Mouse (Mus musculus) embryonic facial prominence, embryonic 10.5 days (tissue): ENCODE data around the gene Sult6b1. TPM values are rescaled to one million over a fixed set of nuclear protein-coding genes. Genes with fewer than 3 reads are reported as not detected.

Experiments used
- DNase-seq: peaks from one replicate; pipeline ENCODE4 v3.0.0-alpha.2; 2017; ENCODE audit warnings: low spot score
- H3K27ac ChIP-seq: fragments of 300-500 bp; sonication (generic); replicated peaks from 2 replicates; pipeline ENCODE4 v1.5.1; 2016; ENCODE audit warnings: mild to moderate bottlenecking
- H3K27me3 ChIP-seq: fragments of 300-500 bp; sonication (generic); replicated peaks from 2 replicates; pipeline ENCODE4 v1.6.1; 2016; ENCODE audit warnings: low read depth, mild to moderate bottlenecking; ENCODE audit not compliant: poor library complexity, severe bottlenecking
- H3K36me3 ChIP-seq: fragments of 300-500 bp; sonication (generic); replicated peaks from 2 replicates; pipeline ENCODE4 v1.6.1; 2016; ENCODE audit warnings: mild to moderate bottlenecking, moderate library complexity
- H3K4me1 ChIP-seq: fragments of 300-500 bp; sonication (generic); 2 replicates; pipeline ENCODE4 v1.6.1; 2016
- H3K4me3 ChIP-seq: fragments of 300-500 bp; sonication (generic); 2 replicates; pipeline ENCODE4 v1.5.1; 2016; ENCODE audit warnings: mild to moderate bottlenecking, moderate library complexity
- H3K9me3 ChIP-seq: fragments of 300-500 bp; sonication (generic); 2 replicates; pipeline ENCODE4 v1.6.1; 2016; ENCODE audit warnings: mild to moderate bottlenecking
- WGBS: fragments of 180-500 bp; shearing (Covaris S2); methylation state at CpG from one replicate; pipeline ENCODE4 v1.1.7; 2016; 5-methylcytosine and 5-hydroxymethylcytosine counted together
- polyA plus RNA-seq: library from polyadenylated mRNA; unstranded; fragments of >200 nt; fragmentation: Nextera tagmentation; extraction: Ambion mirVana; gene quantifications from 2 replicates; pipeline ENCODE4 v1.2.1, GENCODE M21; 2016

Sult6b1 gene
- polyA plus RNA-seq: 0.19 TPM in 1 of 2 replicates, not detected in the other

GRCm38 (mm10) chr17:78906892-78907291 is at the start of gene Sult6b1:
Gene Sult6b1, minus strand, starts transcription at chr17:78906992.
- H3K4me3 ChIP-seq: no peak within 1 kb of the TSS
- H3K9me3 ChIP-seq: no peaks in the 10 kb centered on the region
- peaks cover 5% of the 10 kb centered on the region; the same call in 1 of the 2 replicates for H3K4me1 ChIP-seq
- DNase-seq: no peak
- H3K36me3 ChIP-seq: no peaks in the 10 kb centered on the region
- H3K27me3 ChIP-seq: no peaks in the 10 kb centered on the region
- WGBS: 88% methylated on average over 5 of the region's 5 CpGs
- no peak within 1 kb of the TSS for H3K27ac ChIP-seq

GRCm38 (mm10) chr17:78953240-78953639 is 46.4 kb upstream of the Sult6b1 start:
- H3K27ac ChIP-seq: no peak overlapping the region
- peaks cover 96% of the 10 kb centered on the region for H3K36me3 ChIP-seq
- WGBS: 87% methylated on average over 8 of the region's 8 CpGs
- DNase-seq: no peak
- no peaks in the 10 kb centered on the region for H3K9me3 ChIP-seq
- no peak overlapping the region for H3K4me3 ChIP-seq
- H3K27me3 ChIP-seq: no peaks in the 10 kb centered on the region
- H3K4me1 ChIP-seq: no peaks in the 10 kb centered on the region

DNA sequence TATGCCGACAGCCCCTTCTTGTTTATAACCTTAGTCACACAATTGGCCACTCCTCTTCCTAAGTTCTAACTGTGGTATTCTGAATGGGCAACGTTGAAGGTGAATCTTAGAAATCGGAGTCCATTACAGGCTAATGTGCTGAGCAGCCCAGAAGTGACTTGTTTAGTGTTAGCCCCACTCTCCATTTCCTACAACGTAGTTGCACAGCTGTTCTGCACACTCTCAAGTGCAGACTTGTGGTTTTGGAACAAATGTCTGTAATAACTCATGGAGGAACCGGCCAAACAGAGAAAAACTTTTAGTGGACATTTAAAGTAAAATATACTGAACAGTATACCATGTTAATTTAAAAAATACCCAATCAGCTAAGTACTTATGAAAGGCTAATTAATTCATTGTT is 45.3 kb upstream of the Sult6b1 start:
- DNase-seq: no peak
- H3K36me3 ChIP-seq: peaks cover 95% of the 10 kb centered on the region
- no peaks in the 10 kb centered on the region for H3K4me1 ChIP-seq
- WGBS: 92% methylated on average over 5 of the region's 5 CpGs
- no peaks in the 10 kb centered on the region for H3K9me3 ChIP-seq
- H3K4me3 ChIP-seq: no peak overlapping the region
- no peaks in the 10 kb centered on the region for H3K27me3 ChIP-seq
- no peak overlapping the region for H3K27ac ChIP-seq

- 92% methylated on average over 5 of the region's 5 CpGs for WGBS
- Histone ChIP-seq H3K9me3 (no peaks in the 10 kb centered on the region), H3K4me1 (no peaks in the 10 kb centered on the region), H3K27me3 (no peaks in the 10 kb centered on the region), H3K36me3 (peaks cover 95% of the 10 kb centered on the region), H3K4me3 (no peak overlapping the region), H3K27ac (no peak overlapping the region)
- DNase-seq: no peak
These were observed 44.4 kb upstream of the Sult6b1 start for GRCm38 (mm10) chr17:78951225-78951624.

DNA sequence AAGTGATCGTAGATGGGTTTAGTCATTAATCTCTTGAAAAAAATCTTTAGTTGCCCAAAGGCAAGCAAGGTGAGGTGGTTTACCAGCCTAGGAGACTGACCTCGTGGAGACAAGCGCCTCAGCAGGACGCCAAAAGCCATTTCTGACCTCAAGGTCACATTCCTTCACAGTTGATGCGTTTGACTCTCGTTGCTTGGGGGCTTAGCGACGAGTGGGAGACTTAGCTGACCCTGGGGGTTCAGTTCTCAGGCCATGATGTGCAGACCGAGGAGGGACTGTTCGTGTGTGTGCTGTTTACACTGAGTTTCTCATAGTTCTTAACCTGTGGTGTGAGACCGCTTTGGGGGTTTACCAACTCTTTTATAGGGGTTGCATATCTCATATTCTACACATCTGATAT is 35.8 kb upstream of the Sult6b1 start:
- Histone ChIP-seq H3K27ac (no peak overlapping the region), H3K27me3 (no peaks in the 10 kb centered on the region), H3K4me1 (peaks cover 7% of the 10 kb centered on the region), H3K4me3 (no peak overlapping the region), H3K36me3 (peaks cover 59% of the 10 kb centered on the region), H3K9me3 (no peaks in the 10 kb centered on the region)
- 45% methylated on average over 11 of the region's 11 CpGs for WGBS
- DNase-seq: no peak

- Histone ChIP-seq H3K4me3 (no peak overlapping the region), H3K27ac (no peak overlapping the region), H3K27me3 (no peaks in the 10 kb centered on the region), H3K9me3 (no peaks in the 10 kb centered on the region), H3K4me1 (peaks cover 20% of the 10 kb centered on the region), H3K36me3 (peaks cover 46% of the 10 kb centered on the region)
- DNase-seq: no peak
- WGBS: 93% methylated on average over 4 of the region's 4 CpGs
These were observed 32.1 kb upstream of the Sult6b1 start for GRCm38 (mm10) chr17:78938927-78939326.

- Histone ChIP-seq H3K9me3 (no peaks in the 10 kb centered on the region), H3K36me3 (peaks cover 48% of the 10 kb centered on the region), H3K4me1 (peaks cover 17% of the 10 kb centered on the region), H3K27ac (peak overlapping the region; percentile 84), H3K4me3 (peak overlapping the region; percentile 91), H3K27me3 (no peaks in the 10 kb centered on the region)
- DNase-seq: no peak
- WGBS: 10% methylated on average over 26 of the region's 26 CpGs
These were observed 30.5 kb upstream of the Sult6b1 start for GRCm38 (mm10) chr17:78937229-78937853.

GRCm38 (mm10) chr17:78936466-78937228 is 29.9 kb upstream of the Sult6b1 start, which contains the start of the genes Cebpz and Ndufaf7:
Gene Cebpz, minus strand, starts transcription at chr17:78937066.
Gene Ndufaf7, plus strand, starts transcription at chr17:78937136.
- H3K27ac ChIP-seq: peak within 1 kb of the TSS; percentile 84
- peak; percentile 98 for DNase-seq
- H3K27me3 ChIP-seq: no peaks in the 10 kb centered on the region
- H3K9me3 ChIP-seq: no peaks in the 10 kb centered on the region
- WGBS: under 1% methylated on average over 45 of the region's 45 CpGs
- H3K4me3 ChIP-seq: peak within 1 kb of the TSS; percentile 91
- H3K4me1 ChIP-seq: peaks cover 17% of the 10 kb centered on the region
- peaks cover 48% of the 10 kb centered on the region for H3K36me3 ChIP-seq

GRCm38 (mm10) chr17:78935857-78936256 is 29.1 kb upstream of the Sult6b1 start:
- Histone ChIP-seq H3K4me3 (peak overlapping the region; percentile 91), H3K27ac (no peak overlapping the region), H3K36me3 (peaks cover 51% of the 10 kb centered on the region), H3K4me1 (peaks cover 17% of the 10 kb centered on the region), H3K9me3 (no peaks in the 10 kb centered on the region), H3K27me3 (no peaks in the 10 kb centered on the region)
- 84% methylated on average over 2 of the region's 2 CpGs for WGBS
- DNase-seq: no peak

DNA sequence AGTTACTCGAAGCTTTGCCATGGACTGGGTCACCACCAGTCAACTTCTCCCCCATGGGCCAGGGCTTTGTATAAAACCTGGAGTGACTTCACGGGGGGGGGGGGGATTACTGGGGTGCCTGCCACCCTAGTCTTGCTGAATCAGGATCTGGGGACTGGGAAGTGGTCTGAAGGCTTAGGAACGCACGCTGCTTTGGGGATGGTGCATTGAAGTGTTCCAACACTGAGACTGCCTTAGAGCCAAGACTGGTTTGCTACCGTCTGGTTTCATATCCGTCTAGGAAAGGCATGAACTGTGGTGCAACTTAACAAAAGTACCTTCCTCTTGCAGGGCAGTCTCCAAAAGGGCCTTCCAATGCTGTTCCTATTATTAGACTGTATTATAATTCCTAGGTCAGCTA is 10.9 kb upstream of the Sult6b1 start:
- H3K4me1 ChIP-seq: peaks cover 18% of the 10 kb centered on the region
- WGBS: 53% methylated on average over 6 of the region's 6 CpGs
- H3K27ac ChIP-seq: no peak overlapping the region
- H3K9me3 ChIP-seq: no peaks in the 10 kb centered on the region
- no peaks in the 10 kb centered on the region for H3K27me3 ChIP-seq
- H3K36me3 ChIP-seq: peaks cover 52% of the 10 kb centered on the region
- peak overlapping the region; percentile 70; the same call in 1 of the 2 replicates for H3K4me3 ChIP-seq
- no peak for DNase-seq

- H3K4me1 ChIP-seq: peaks cover 20% of the 10 kb centered on the region
- DNase-seq: no peak
These were observed 10.1 kb upstream of the Sult6b1 start for GRCm38 (mm10) chr17:78916899-78917298.

DNA sequence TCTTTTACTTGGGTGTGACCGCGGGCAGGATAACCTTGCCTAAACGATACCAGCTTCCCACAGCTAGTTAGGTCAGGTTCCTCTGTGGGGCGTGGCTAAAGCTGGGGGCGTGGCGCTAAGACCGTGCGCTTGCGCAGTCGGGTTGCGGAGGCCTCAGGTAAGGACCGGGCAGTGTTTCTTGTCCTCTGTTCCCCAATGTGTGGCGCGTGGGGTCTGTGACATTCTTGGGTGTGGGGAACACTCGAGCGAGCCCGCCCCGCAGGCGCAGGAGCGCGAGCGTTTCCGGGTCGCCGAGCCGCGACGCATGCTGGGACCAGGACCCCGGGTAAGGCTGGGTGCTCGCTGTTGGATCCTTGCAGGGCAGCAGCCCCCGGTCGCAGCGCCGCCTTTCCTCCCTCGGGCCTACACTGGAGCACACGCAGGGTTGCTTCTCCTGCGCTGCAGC is 9.6 kb upstream of the Sult6b1 start, which contains the start of gene Cebpzos:
Gene Cebpzos, plus strand, starts transcription at position 132 of the 445 bp plus-strand sequence.
- DNase-seq: peak; percentile 92
- peaks cover 38% of the 10 kb centered on the region for H3K36me3 ChIP-seq
- under 1% methylated on average over 37 of the region's 37 CpGs for WGBS
- no peaks in the 10 kb centered on the region for H3K27me3 ChIP-seq
- H3K27ac ChIP-seq: peak within 1 kb of the TSS; percentile 87
- peaks cover 20% of the 10 kb centered on the region for H3K4me1 ChIP-seq
- H3K4me3 ChIP-seq: peak within 1 kb of the TSS; percentile 70
- no peaks in the 10 kb centered on the region for H3K9me3 ChIP-seq

More at GRCm38 (mm10) chr17:78916899-78917298, 10.1 kb upstream of the Sult6b1 start:
- Histone ChIP-seq H3K27ac (peak overlapping the region; percentile 87), H3K4me3 (peak overlapping the region; percentile 70), H3K9me3 (no peaks in the 10 kb centered on the region), H3K27me3 (no peaks in the 10 kb centered on the region), H3K36me3 (peaks cover 44% of the 10 kb centered on the region)
- WGBS: 3% methylated on average over 11 of the region's 11 CpGs
